Mouse (Mus musculus): ENCODE results near the gene Sh2d1a. TPM values are rescaled to one million over a fixed set of nuclear protein-coding genes. Genes with fewer than 3 reads are reported as not detected.

Sh2d1a gene
- polyA plus RNA-seq, 1 experiment from 2014 or later = 0.73 TPM

GRCm38 (mm10) chrX:42530703-42531102 lies 28.4 kb downstream of the Sh2d1a start:
- Histone ChIP-seq H3K9ac (ENCODE audit: low read length) (no peak overlapping the region), H3K36me3 (ENCODE audit: control insufficient read depth, insufficient read depth, low read length) (no peaks in the 10 kb centered on the region), H3K4me1 (replicated peaks; ENCODE audit: control insufficient read depth, insufficient read depth, low read length) (no peaks in the 10 kb centered on the region), H3K9me3 (ENCODE audit: control insufficient read depth, low read length) (no peaks in the 10 kb centered on the region), H3K27me3 (ENCODE audit: control insufficient read depth, insufficient read depth, low read depth, low read length) (no peaks in the 10 kb centered on the region), H3K4me2 (ENCODE audit: low read depth, low read length) (no peak overlapping the region), H3K4me3 (ENCODE audit: low read length) (no peak overlapping the region), H3K27ac (ENCODE audit: low read length) (no peak overlapping the region)
- 73% methylated on average over 4 of the region's 4 CpGs for WGBS
- no peak for ATAC-seq (ENCODE audit: low read depth)

GRCm38 (mm10) chrX:42540030-42540755 lies 37.9 kb downstream of the Sh2d1a start:
- H3K36me3 ChIP-seq (ENCODE audit: control insufficient read depth, insufficient read depth, low read length) = no peaks in the 10 kb centered on the region
- ATAC-seq (ENCODE audit: low read depth) = peak; percentile 59; the same call in 1 of the 2 replicates
- 27% methylated on average over 3 of the region's 3 CpGs for WGBS
- peak overlapping the region; percentile 27; the same call in 1 of the 2 replicates for H3K27ac ChIP-seq (ENCODE audit: low read length)
- H3K4me3 ChIP-seq (ENCODE audit: low read length) = peak overlapping the region; percentile 33
- peak overlapping the region; percentile 53 for H3K4me2 ChIP-seq (ENCODE audit: low read depth, low read length)
- H3K27me3 ChIP-seq (ENCODE audit: control insufficient read depth, insufficient read depth, low read depth, low read length) = no peaks in the 10 kb centered on the region
- no peaks in the 10 kb centered on the region for H3K4me1 ChIP-seq (replicated peaks; ENCODE audit: control insufficient read depth, insufficient read depth, low read length)
- peak overlapping the region; percentile 28; the same call in 1 of the 2 replicates for H3K9ac ChIP-seq (ENCODE audit: low read length)
- no peaks in the 10 kb centered on the region for H3K9me3 ChIP-seq (ENCODE audit: control insufficient read depth, low read length)

- Histone ChIP-seq H3K27ac (ENCODE audit: low read length) (no peak overlapping the region; the same call in 1 of the 2 replicates), H3K36me3 (ENCODE audit: control insufficient read depth, insufficient read depth, low read length) (no peaks in the 10 kb centered on the region), H3K27me3 (ENCODE audit: control insufficient read depth, insufficient read depth, low read depth, low read length) (no peaks in the 10 kb centered on the region), H3K4me3 (ENCODE audit: low read length) (peak overlapping the region; percentile 33), H3K9me3 (ENCODE audit: control insufficient read depth, low read length) (no peaks in the 10 kb centered on the region), H3K9ac (ENCODE audit: low read length) (no peak overlapping the region), H3K4me2 (ENCODE audit: low read depth, low read length) (peak overlapping the region; percentile 53), H3K4me1 (replicated peaks; ENCODE audit: control insufficient read depth, insufficient read depth, low read length) (no peaks in the 10 kb centered on the region)
- 0 out of 2 replicates have a peak, but pooled peaks have one; percentile 36 for ATAC-seq (ENCODE audit: low read depth)
- WGBS = 22% methylated on average over 5 of the region's 5 CpGs
These were observed 38.5 kb downstream of the Sh2d1a start for GRCm38 (mm10) chrX:42540756-42541053.

- 83% methylated on average over 1 of the region's 1 CpGs for WGBS
- H3K4me3 ChIP-seq (ENCODE audit: low read length) = no peak overlapping the region
- H3K4me2 ChIP-seq (ENCODE audit: low read depth, low read length) = no peak overlapping the region
- H3K9me3 ChIP-seq (ENCODE audit: control insufficient read depth, low read length) = no peaks in the 10 kb centered on the region
- no peaks in the 10 kb centered on the region for H3K27me3 ChIP-seq (ENCODE audit: control insufficient read depth, insufficient read depth, low read depth, low read length)
- H3K27ac ChIP-seq (ENCODE audit: low read length) = no peak overlapping the region
- no peak for ATAC-seq (ENCODE audit: low read depth)
- no peaks in the 10 kb centered on the region for H3K4me1 ChIP-seq (replicated peaks; ENCODE audit: control insufficient read depth, insufficient read depth, low read length)
- H3K36me3 ChIP-seq (ENCODE audit: control insufficient read depth, insufficient read depth, low read length) = no peaks in the 10 kb centered on the region
- no peak overlapping the region for H3K9ac ChIP-seq (ENCODE audit: low read length)
These were observed 42.8 kb downstream of the Sh2d1a start for GRCm38 (mm10) chrX:42545076-42545475.

GRCm38 (mm10) chrX:42548513-42548912 lies 46.3 kb downstream of the Sh2d1a start:
- Histone ChIP-seq H3K9me3 (ENCODE audit: control insufficient read depth, low read length) (no peaks in the 10 kb centered on the region), H3K9ac (ENCODE audit: low read length) (no peak overlapping the region), H3K27ac (ENCODE audit: low read length) (no peak overlapping the region), H3K4me1 (replicated peaks; ENCODE audit: control insufficient read depth, insufficient read depth, low read length) (no peaks in the 10 kb centered on the region), H3K4me3 (ENCODE audit: low read length) (no peak overlapping the region), H3K4me2 (ENCODE audit: low read depth, low read length) (no peak overlapping the region), H3K36me3 (ENCODE audit: control insufficient read depth, insufficient read depth, low read length) (no peaks in the 10 kb centered on the region), H3K27me3 (ENCODE audit: control insufficient read depth, insufficient read depth, low read depth, low read length) (no peaks in the 10 kb centered on the region)
- no peak for ATAC-seq (ENCODE audit: low read depth)
- WGBS = 63% methylated on average over 4 of the region's 4 CpGs

- no peak for ATAC-seq (ENCODE audit: low read depth)
- Histone ChIP-seq H3K4me1 (replicated peaks; ENCODE audit: control insufficient read depth, insufficient read depth, low read length) (no peaks in the 10 kb centered on the region), H3K9me3 (ENCODE audit: control insufficient read depth, low read length) (no peaks in the 10 kb centered on the region), H3K4me3 (ENCODE audit: low read length) (no peak overlapping the region), H3K27ac (ENCODE audit: low read length) (no peak overlapping the region), H3K4me2 (ENCODE audit: low read depth, low read length) (no peak overlapping the region), H3K36me3 (ENCODE audit: control insufficient read depth, insufficient read depth, low read length) (no peaks in the 10 kb centered on the region), H3K9ac (ENCODE audit: low read length) (no peak overlapping the region), H3K27me3 (ENCODE audit: control insufficient read depth, insufficient read depth, low read depth, low read length) (no peaks in the 10 kb centered on the region)
- WGBS = 17% methylated on average over 7 of the region's 7 CpGs
These were observed 55.0 kb downstream of the Sh2d1a start for GRCm38 (mm10) chrX:42557284-42557683.

- 64% methylated on average over 4 of the region's 4 CpGs for WGBS
These were observed 56.4 kb downstream of the Sh2d1a start for GRCm38 (mm10) chrX:42558683-42559082.

More at GRCm38 (mm10) chrX:42558683-42559082, 56.4 kb downstream of the Sh2d1a start:
- H3K9me3 ChIP-seq (ENCODE audit: control insufficient read depth, low read length) = no peaks in the 10 kb centered on the region
- H3K4me1 ChIP-seq (replicated peaks; ENCODE audit: control insufficient read depth, insufficient read depth, low read length) = no peaks in the 10 kb centered on the region
- H3K4me3 ChIP-seq (ENCODE audit: low read length) = no peak overlapping the region
- H3K27ac ChIP-seq (ENCODE audit: low read length) = no peak overlapping the region
- no peaks in the 10 kb centered on the region for H3K27me3 ChIP-seq (ENCODE audit: control insufficient read depth, insufficient read depth, low read depth, low read length)
- H3K9ac ChIP-seq (ENCODE audit: low read length) = no peak overlapping the region
- no peaks in the 10 kb centered on the region for H3K36me3 ChIP-seq (ENCODE audit: control insufficient read depth, insufficient read depth, low read length)
- no peak overlapping the region for H3K4me2 ChIP-seq (ENCODE audit: low read depth, low read length)
- ATAC-seq (ENCODE audit: low read depth) = no peak

Other genes starting within 250 kb of the Sh2d1a start
- not detected in 2 replicates for gene Tex13c2, start 12.8 kb upstream of the Sh2d1a start, polyA plus RNA-seq (2015; fragmentation: Nextera tagmentation; extraction: Ambion mirVana)